Mouse (Mus musculus): ENCODE data around the gene Neu2.

- TF ChIP-seq CTCF (IDR thresholded peaks at IDR 0.05; ENCODE audit: extremely low read depth, insufficient read depth, low read length): peak; percentile 40
- TF ChIP-seq POLR2A (IDR thresholded peaks at IDR 0.05; ENCODE audit: extremely low read depth, insufficient read depth, low read length): no peak
These were observed 58.7 kb downstream of the Neu2 start for GRCm38 (mm10) chr1:87568398-87568797.
